Mouse (Mus musculus): Measurements from ENCODE around the gene Gck. TPM values are rescaled to one million over a fixed set of nuclear protein-coding genes. Genes with fewer than 3 reads are reported as not detected.

Gck gene
- polyA plus RNA-seq, 1 experiment: 1.7 TPM

DNA sequence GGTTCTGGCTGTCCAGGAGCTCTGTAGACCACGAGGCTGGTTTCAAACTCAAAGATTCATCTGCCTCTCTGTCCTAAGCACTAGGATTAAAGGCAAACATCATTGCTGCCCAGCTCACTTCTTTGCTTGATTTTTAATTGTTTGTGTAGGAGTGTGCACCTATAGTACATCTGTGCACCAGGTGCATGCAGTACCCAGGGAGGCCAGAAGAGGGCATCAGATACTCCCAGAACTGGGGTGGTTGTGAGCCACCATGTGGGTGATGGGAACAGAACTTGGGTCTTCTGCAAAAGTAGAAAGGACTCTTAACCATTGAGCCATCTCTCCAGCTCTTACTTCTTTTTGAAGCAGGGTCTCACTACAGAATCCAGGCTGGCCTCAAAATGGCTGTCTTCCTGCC lies 91.2 kb downstream of the Gck start:
- Histone ChIP-seq H3K4me1 (peaks cover 16% of the 10 kb centered on the region), H3K9me3 (peaks cover 22% of the 10 kb centered on the region), H3K4me3 (replicated peaks) (no peak overlapping the region), H3K36me3 (replicated peaks; ENCODE audit: low read length) (no peaks in the 10 kb centered on the region), H3K27me3 (replicated peaks) (peaks cover 76% of the 10 kb centered on the region)
- TF ChIP-seq FLI1 (IDR thresholded peaks at IDR 0.05; ENCODE audit: low read length) (no peak), GATA1 (IDR thresholded peaks at IDR 0.05; ENCODE audit: borderline replicate concordance, low read length) (no peak)

DNA sequence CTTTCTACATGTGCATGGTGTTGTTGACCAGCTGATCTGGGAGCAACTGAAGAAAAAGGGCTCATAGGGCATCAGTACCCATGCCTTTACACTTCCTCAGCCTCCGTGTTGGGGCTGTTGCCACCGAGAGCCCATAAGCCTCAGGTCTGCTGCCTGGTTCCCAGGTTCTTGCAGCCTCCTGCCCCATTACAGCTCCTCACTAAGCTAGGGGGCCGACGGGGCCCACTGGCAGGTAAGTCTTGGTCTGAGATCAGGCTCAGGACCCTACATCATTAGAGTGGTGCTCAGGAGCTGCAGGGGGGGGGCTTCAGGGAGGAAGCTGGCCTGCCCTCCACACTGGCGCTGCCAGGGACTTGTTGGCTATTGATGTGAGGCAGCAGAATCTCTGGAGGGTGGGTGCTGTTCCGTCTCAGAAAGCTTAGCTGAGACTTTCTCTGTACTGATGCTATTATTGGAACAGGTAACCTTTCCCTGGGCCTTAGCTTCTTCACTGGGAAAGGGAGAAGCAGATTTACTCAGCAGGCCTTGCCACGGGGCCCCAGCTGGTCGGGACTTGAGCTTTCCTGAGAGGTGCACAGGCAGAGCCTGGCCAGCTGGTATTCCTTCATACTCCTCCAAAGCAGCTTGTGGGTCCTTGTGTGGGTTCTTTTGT lies 93.3 kb downstream of the Gck start:
- H3K27me3 ChIP-seq (replicated peaks): peaks cover 55% of the 10 kb centered on the region
- H3K4me1 ChIP-seq: peaks cover 18% of the 10 kb centered on the region
- H3K36me3 ChIP-seq (replicated peaks; ENCODE audit: low read length): no peaks in the 10 kb centered on the region
- TF ChIP-seq GATA1 (IDR thresholded peaks at IDR 0.05; ENCODE audit: borderline replicate concordance, low read length): no peak
- no peak for TF ChIP-seq FLI1 (IDR thresholded peaks at IDR 0.05; ENCODE audit: low read length)
- no peak overlapping the region for H3K4me3 ChIP-seq (replicated peaks)
- peaks cover 22% of the 10 kb centered on the region for H3K9me3 ChIP-seq

DNA sequence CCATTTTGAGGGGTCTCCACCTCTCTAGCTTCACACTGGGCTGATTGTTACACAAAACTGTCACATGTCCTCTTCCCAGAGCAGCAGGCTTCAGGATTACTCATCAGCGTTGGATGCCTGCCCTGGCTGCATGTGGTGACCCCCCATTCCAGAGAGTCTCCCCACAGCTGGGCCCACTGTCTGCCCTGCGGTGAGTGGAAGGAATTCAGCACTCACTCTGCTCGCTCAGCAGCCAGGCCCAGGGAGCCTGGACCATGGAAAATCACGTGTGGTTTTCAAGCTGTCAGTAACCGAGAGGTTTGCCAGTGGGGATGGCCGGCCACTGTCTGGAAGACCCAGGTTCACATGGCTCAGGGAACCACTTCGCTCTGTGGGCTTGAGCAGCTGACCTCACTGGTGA lies 94.0 kb downstream of the Gck start:
- H3K4me3 ChIP-seq (replicated peaks): no peak overlapping the region
- peaks cover 48% of the 10 kb centered on the region for H3K27me3 ChIP-seq (replicated peaks)
- H3K9me3 ChIP-seq: peaks cover 22% of the 10 kb centered on the region
- H3K36me3 ChIP-seq (replicated peaks; ENCODE audit: low read length): no peaks in the 10 kb centered on the region
- H3K4me1 ChIP-seq: peaks cover 18% of the 10 kb centered on the region
- TF ChIP-seq GATA1 (IDR thresholded peaks at IDR 0.05; ENCODE audit: borderline replicate concordance, low read length) (no peak), FLI1 (IDR thresholded peaks at IDR 0.05; ENCODE audit: low read length) (no peak)

DNA sequence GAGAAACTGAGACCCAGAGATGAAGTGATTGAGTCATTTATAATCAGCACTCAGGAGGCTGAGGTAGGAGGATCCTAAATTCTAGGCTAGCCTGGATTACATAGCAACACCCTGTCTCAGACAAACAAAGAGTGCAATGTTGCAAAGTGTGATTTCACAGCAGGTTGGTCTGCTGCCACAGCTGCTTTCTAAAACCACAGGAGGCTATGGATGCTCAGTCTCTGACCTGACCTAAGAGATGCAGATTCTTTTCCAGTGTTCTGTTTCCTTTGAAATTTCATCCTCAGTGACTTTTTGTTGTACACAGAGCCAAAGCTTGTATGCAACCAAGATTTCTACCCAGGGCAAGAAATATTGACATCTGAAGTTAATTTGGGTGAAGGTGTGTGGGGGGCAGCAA lies 94.4 kb downstream of the Gck start:
- TF ChIP-seq GATA1 (IDR thresholded peaks at IDR 0.05; ENCODE audit: borderline replicate concordance, low read length) (no peak), FLI1 (IDR thresholded peaks at IDR 0.05; ENCODE audit: low read length) (no peak)
- no peak overlapping the region for H3K4me3 ChIP-seq (replicated peaks)
- H3K36me3 ChIP-seq (replicated peaks; ENCODE audit: low read length): no peaks in the 10 kb centered on the region
- H3K4me1 ChIP-seq: peaks cover 21% of the 10 kb centered on the region
- H3K27me3 ChIP-seq (replicated peaks): peaks cover 44% of the 10 kb centered on the region
- H3K9me3 ChIP-seq: peaks cover 22% of the 10 kb centered on the region

DNA sequence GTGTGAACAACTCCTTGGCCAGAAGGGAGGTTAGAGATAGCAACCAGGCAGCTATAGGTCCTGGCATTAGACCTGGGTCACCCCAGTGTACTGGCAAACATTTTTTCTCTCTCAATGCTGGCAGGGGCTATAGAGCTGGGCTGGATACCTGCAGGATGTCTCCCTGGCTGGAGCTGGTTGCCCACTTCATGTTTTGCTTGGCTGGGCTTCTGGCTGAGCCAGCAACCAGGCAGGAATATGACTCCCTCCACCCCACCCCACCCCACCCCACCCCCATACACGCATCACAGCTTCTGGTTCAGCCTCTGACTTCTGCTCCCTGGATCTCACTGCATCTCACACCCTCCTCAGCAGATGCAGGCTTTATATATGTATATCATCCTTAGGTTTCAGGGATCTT lies 97.6 kb downstream of the Gck start:
- Histone ChIP-seq H3K4me3 (replicated peaks) (no peak overlapping the region), H3K36me3 (replicated peaks; ENCODE audit: low read length) (no peaks in the 10 kb centered on the region), H3K27me3 (replicated peaks) (peaks cover 37% of the 10 kb centered on the region), H3K9me3 (peaks cover 7% of the 10 kb centered on the region), H3K4me1 (peaks cover 40% of the 10 kb centered on the region)
- no peak for TF ChIP-seq GATA1 (IDR thresholded peaks at IDR 0.05; ENCODE audit: borderline replicate concordance, low read length)
- TF ChIP-seq FLI1 (IDR thresholded peaks at IDR 0.05; ENCODE audit: low read length): no peak

DNA sequence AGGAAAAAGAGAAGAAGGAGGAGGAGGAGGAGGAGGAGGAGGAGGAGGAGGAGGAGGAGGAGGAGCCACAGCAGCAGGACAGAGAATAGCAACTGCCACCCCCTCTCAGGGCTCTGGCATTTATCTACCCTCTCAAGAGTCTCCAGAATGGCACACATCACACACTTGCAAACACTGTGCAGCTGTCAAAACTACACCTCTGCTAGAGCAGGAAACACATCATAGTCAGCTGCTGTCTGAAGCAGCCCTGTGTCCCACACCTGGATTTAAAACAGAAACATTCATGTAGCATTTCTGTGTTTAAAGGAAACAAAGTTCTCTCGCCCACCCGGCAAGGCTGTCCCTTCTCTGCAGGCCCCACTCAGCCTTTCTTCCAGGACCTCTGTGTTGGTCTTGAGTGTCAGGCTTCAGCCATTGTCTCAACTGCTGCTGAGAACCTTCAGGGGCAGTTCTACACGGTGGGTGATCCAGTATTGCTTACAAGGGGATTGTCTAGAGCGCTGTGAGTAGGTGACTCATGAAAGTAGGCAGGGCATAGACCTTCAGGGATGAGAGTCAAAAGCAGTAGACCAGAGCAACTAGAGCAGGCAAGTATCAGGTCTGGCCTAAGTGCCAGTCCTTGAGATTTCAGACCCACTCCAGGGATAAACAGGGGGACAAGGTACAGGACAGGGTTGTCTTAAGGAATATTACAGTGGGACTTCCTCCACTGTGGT lies 98.7 kb downstream of the Gck start:
- Histone ChIP-seq H3K27me3 (replicated peaks) (peaks cover 35% of the 10 kb centered on the region), H3K4me1 (peaks cover 40% of the 10 kb centered on the region), H3K9me3 (peaks cover 18% of the 10 kb centered on the region), H3K36me3 (replicated peaks; ENCODE audit: low read length) (no peaks in the 10 kb centered on the region), H3K4me3 (replicated peaks) (no peak overlapping the region)
- TF ChIP-seq FLI1 (IDR thresholded peaks at IDR 0.05; ENCODE audit: low read length) (no peak), GATA1 (IDR thresholded peaks at IDR 0.05; ENCODE audit: borderline replicate concordance, low read length) (no peak)

Other genes with a start within 250 kb of the Gck start
- gene Mrps24, start 234.4 kb downstream of the Gck start, polyA plus RNA-seq (2012; ENCODE audit: insufficient read depth, low replicate concordance): 173 and 222 TPM in 2 replicates
- gene Urgcp, start 187.7 kb downstream of the Gck start, polyA plus RNA-seq (2012; ENCODE audit: insufficient read depth, low replicate concordance): 6.8 and 10.2 TPM in 2 replicates
- 63.4 and 117 TPM in 2 replicates for gene Dbnl, start 161.6 kb downstream of the Gck start, polyA plus RNA-seq (2012; ENCODE audit: insufficient read depth, low replicate concordance)
- not detected in 2 replicates for gene Pgam2, start 146.3 kb downstream of the Gck start, polyA plus RNA-seq (2012; ENCODE audit: insufficient read depth, low replicate concordance)
- gene Polm, start 112.1 kb downstream of the Gck start, polyA plus RNA-seq (2012; ENCODE audit: insufficient read depth, low replicate concordance): 2.3 and 4.2 TPM in 2 replicates
- gene Aebp1, start 88.1 kb downstream of the Gck start, polyA plus RNA-seq (2012; ENCODE audit: insufficient read depth, low replicate concordance): 0.15 TPM in 1 of 2 replicates, not detected in the other
- gene Pold2, start 71.8 kb downstream of the Gck start, polyA plus RNA-seq (2012; ENCODE audit: insufficient read depth, low replicate concordance): 155 and 509 TPM in 2 replicates
- not detected in 2 replicates for gene Myl7, start 51.3 kb downstream of the Gck start, polyA plus RNA-seq (2012; ENCODE audit: insufficient read depth, low replicate concordance)
- 3.9 and 8.8 TPM in 2 replicates for gene Ykt6, start 5.6 kb upstream of the Gck start, polyA plus RNA-seq (2012; ENCODE audit: insufficient read depth, low replicate concordance)
- gene Camk2b, start 116.3 kb upstream of the Gck start, polyA plus RNA-seq (2012; ENCODE audit: insufficient read depth, low replicate concordance): 0.11 TPM in 1 of 2 replicates, not detected in the other
- not detected in 2 replicates for gene A730071L15Rik, start 249.9 kb upstream of the Gck start, polyA plus RNA-seq (2012; ENCODE audit: insufficient read depth, low replicate concordance)